13 mouse cellular contexts compared by ENCODE assay signal in the genomic region with DNA sequence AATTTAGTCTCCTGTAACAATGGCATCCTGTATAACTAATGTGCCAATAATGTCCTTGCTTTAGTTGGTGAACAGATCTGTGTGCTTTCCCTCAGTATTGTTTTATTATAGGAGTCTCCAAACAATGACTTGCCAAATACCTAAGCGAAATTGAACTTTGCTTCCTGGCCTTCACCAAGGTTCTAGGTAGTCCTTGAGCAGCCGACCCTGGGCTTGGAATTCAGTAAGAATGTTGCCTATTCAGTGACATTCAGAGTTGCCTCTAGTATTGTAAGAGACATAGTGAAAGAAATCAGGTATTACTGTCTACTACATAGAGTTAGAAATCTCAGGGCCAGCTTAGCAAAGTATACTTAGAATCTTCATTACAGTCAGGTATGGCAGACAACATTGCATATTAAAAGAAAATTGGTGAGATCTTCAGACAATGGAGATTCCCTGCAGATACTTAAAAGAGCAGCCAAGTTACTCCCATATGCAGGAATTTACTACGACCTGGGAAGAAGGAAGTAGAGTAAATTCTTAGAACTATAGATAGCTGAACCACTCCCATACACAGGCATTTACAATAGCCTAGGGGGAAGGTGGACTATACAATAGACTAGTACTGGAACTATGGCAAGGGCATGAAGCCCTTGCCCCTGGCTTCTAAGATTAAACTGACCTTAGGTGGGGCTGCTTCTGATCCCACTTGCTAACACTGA.
"Had no signal": no experiment of that assay in that cellular context is flagged by ENCODE, and none has a peak within 500 bp of the region (broad histone marks: within the 10 kb centered on the region; RNA-seq: fewer than 3 reads in every experiment).

No protein-coding gene starts in this region.

- DNase-seq: gastrocnemius, postnatal 14 days; gastrocnemius, postnatal 36 days; heart, adult 11 months; heart, adult 2 months; heart, postnatal 14 days; heart, postnatal 36 days; kidney, adult 11 months; kidney, adult 2 months; kidney, adult 9 months; kidney, postnatal 14 days; kidney, postnatal 36 days; liver; liver, embryonic 13.5 days had no signal
